Mouse (Mus musculus) forebrain, embryonic 11.5 days (tissue): Measurements from ENCODE around the gene Epo. TPM values are rescaled to one million over a fixed set of nuclear protein-coding genes. Genes with fewer than 3 reads are reported as not detected.

Experiments used
- ATAC-seq: fragments of 200-750 bp; cut with Nextera tagmentation; replicated peaks from 2 replicates; pipeline ENCODE4 v1.8.0; 2017; ENCODE audit warnings: moderate TSS enrichment; ENCODE audit not compliant: low FRiP score
- DNase-seq: peaks from one replicate; pipeline ENCODE4 v3.0.0-alpha.2; 2017; ENCODE audit warnings: low spot score
- H3K27ac ChIP-seq: fragments of 300-500 bp; sonication (generic); 2 replicates; pipeline ENCODE4 v1.5.1; 2014; ENCODE audit warnings: low read depth, low read length
- H3K27me3 ChIP-seq: fragments of 300-500 bp; sonication (generic); 2 replicates; pipeline ENCODE4 v1.6.1; 2014; ENCODE audit warnings: mild to moderate bottlenecking, low read length, mixed read lengths; ENCODE audit not compliant: control insufficient read depth, insufficient read depth
- H3K36me3 ChIP-seq: fragments of 300-500 bp; sonication (generic); 2 replicates; pipeline ENCODE4 v1.6.1; 2014; ENCODE audit warnings: mild to moderate bottlenecking, low read length, moderate library complexity, mixed read lengths; ENCODE audit not compliant: control insufficient read depth, insufficient read depth
- H3K4me1 ChIP-seq: fragments of 300-500 bp; sonication (generic); replicated peaks from 2 replicates; pipeline ENCODE4 v1.6.1; 2014; ENCODE audit warnings: low read length, mixed read lengths; ENCODE audit not compliant: control insufficient read depth, insufficient read depth
- H3K4me2 ChIP-seq: fragments of 300-500 bp; sonication (generic); 2 replicates; pipeline ENCODE4 v1.6.1; 2014; ENCODE audit warnings: low read depth, mild to moderate bottlenecking, low read length, moderate library complexity, mixed read lengths; ENCODE audit not compliant: severe bottlenecking
- H3K4me3 ChIP-seq: fragments of 300-500 bp; sonication (generic); 2 replicates; pipeline ENCODE4 v1.5.1; 2014; ENCODE audit warnings: low read depth, low read length
- H3K9ac ChIP-seq: fragments of 300-500 bp; sonication (generic); 2 replicates; pipeline ENCODE4 v1.6.1; 2014; ENCODE audit warnings: low read length
- H3K9me3 ChIP-seq: fragments of 300-500 bp; sonication (generic); 2 replicates; pipeline ENCODE4 v1.6.1; 2016; ENCODE audit warnings: low read length, mixed read lengths; ENCODE audit not compliant: control insufficient read depth
- WGBS: fragments of 180-500 bp; shearing (Covaris S2); extraction: QIAGEN DNeasy Blood & Tissue Kit; methylation state at CpG from one replicate; pipeline ENCODE4 v1.1.7; 2014; 5-methylcytosine and 5-hydroxymethylcytosine counted together
- polyA plus RNA-seq: library from polyadenylated mRNA; unstranded; fragments of >200 nt; fragmentation: Nextera tagmentation; extraction: Ambion mirVana; gene quantifications from 2 replicates; pipeline ENCODE4 v1.2.1, GENCODE M21; 2014

The Epo gene
- polyA plus RNA-seq, 1 experiment from 2014 or later, result 0.84 TPM

- no peaks in the 10 kb centered on the region for H3K27me3 ChIP-seq
- H3K9me3 ChIP-seq, result no peaks in the 10 kb centered on the region
- H3K4me1 ChIP-seq, result peaks cover 8% of the 10 kb centered on the region; the same call in 1 of the 2 replicates
- ATAC-seq (no peak), DNase-seq (peak; percentile 24)
- 89% methylated on average over 2 of the region's 2 CpGs for WGBS
- no peak overlapping the region for H3K9ac ChIP-seq
- H3K4me3 ChIP-seq, result no peak overlapping the region
- H3K27ac ChIP-seq, result no peak overlapping the region
- H3K4me2 ChIP-seq, result no peak overlapping the region
- H3K36me3 ChIP-seq, result no peaks in the 10 kb centered on the region
Observed at GRCm38 (mm10) chr5:137549840-137550239, 16.8 kb upstream of the Epo start.

GRCm38 (mm10) chr5:137545596-137545995, 12.6 kb upstream of the Epo start:
- 77% methylated on average over 4 of the region's 4 CpGs for WGBS

GRCm38 (mm10) chr5:137544926-137545325, 11.9 kb upstream of the Epo start:
- no peaks in the 10 kb centered on the region for H3K4me1 ChIP-seq
- H3K27ac ChIP-seq, result no peak overlapping the region
- no peak overlapping the region for H3K4me2 ChIP-seq
- no peak overlapping the region for H3K4me3 ChIP-seq
- no peaks in the 10 kb centered on the region for H3K27me3 ChIP-seq
- ATAC-seq (no peak), DNase-seq (peak; percentile 16)
- H3K9ac ChIP-seq, result no peak overlapping the region
- H3K36me3 ChIP-seq, result no peaks in the 10 kb centered on the region
- H3K9me3 ChIP-seq, result no peaks in the 10 kb centered on the region
- 71% methylated on average over 6 of the region's 6 CpGs for WGBS

More at GRCm38 (mm10) chr5:137545596-137545995, 12.6 kb upstream of the Epo start:
- Histone ChIP-seq H3K4me1 (no peaks in the 10 kb centered on the region), H3K36me3 (no peaks in the 10 kb centered on the region), H3K9ac (no peak overlapping the region), H3K9me3 (no peaks in the 10 kb centered on the region), H3K27ac (no peak overlapping the region), H3K4me2 (no peak overlapping the region), H3K4me3 (no peak overlapping the region), H3K27me3 (no peaks in the 10 kb centered on the region)
- peak; percentile 24 for DNase-seq
- ATAC-seq, result no peak

- no peaks in the 10 kb centered on the region for H3K27me3 ChIP-seq
Observed at GRCm38 (mm10) chr5:137541768-137542540, 8.9 kb upstream of the Epo start.

GRCm38 (mm10) chr5:137540991-137541390, 7.9 kb upstream of the Epo start:
- no peak for ATAC-seq
- WGBS, result 73% methylated on average over 6 of the region's 6 CpGs
- no peak overlapping the region for H3K4me2 ChIP-seq

More at GRCm38 (mm10) chr5:137541768-137542540, 8.9 kb upstream of the Epo start:
- WGBS, result 78% methylated on average over 5 of the region's 5 CpGs
- Histone ChIP-seq H3K4me3 (no peak overlapping the region), H3K9me3 (no peaks in the 10 kb centered on the region), H3K36me3 (no peaks in the 10 kb centered on the region), H3K27ac (no peak overlapping the region), H3K4me1 (no peaks in the 10 kb centered on the region), H3K4me2 (no peak overlapping the region), H3K9ac (no peak overlapping the region)
- DNase-seq (peak; percentile 35), ATAC-seq (no peak)

GRCm38 (mm10) chr5:137539291-137539801, 6.3 kb upstream of the Epo start:
- Histone ChIP-seq H3K4me3 (no peak overlapping the region), H3K9ac (no peak overlapping the region), H3K36me3 (no peaks in the 10 kb centered on the region), H3K27ac (no peak overlapping the region), H3K4me2 (no peak overlapping the region), H3K4me1 (no peaks in the 10 kb centered on the region), H3K9me3 (no peaks in the 10 kb centered on the region), H3K27me3 (no peaks in the 10 kb centered on the region)
- DNase-seq, result peak; percentile 39
- no peak for ATAC-seq
- WGBS, result 78% methylated on average over 7 of the region's 7 CpGs

More at GRCm38 (mm10) chr5:137540991-137541390, 7.9 kb upstream of the Epo start:
- no peak overlapping the region for H3K4me3 ChIP-seq
- no peaks in the 10 kb centered on the region for H3K36me3 ChIP-seq
- H3K27me3 ChIP-seq, result no peaks in the 10 kb centered on the region
- peak; percentile 30 for DNase-seq
- H3K9ac ChIP-seq, result no peak overlapping the region
- no peaks in the 10 kb centered on the region for H3K4me1 ChIP-seq
- H3K27ac ChIP-seq, result no peak overlapping the region
- H3K9me3 ChIP-seq, result no peaks in the 10 kb centered on the region

- ATAC-seq (no peak), DNase-seq (peak; percentile 47)
- no peaks in the 10 kb centered on the region for H3K9me3 ChIP-seq
- H3K27ac ChIP-seq, result no peak overlapping the region
- H3K9ac ChIP-seq, result no peak overlapping the region
- H3K4me1 ChIP-seq, result no peaks in the 10 kb centered on the region
- H3K36me3 ChIP-seq, result no peaks in the 10 kb centered on the region
- no peak overlapping the region for H3K4me3 ChIP-seq
- no peak overlapping the region for H3K4me2 ChIP-seq
- WGBS, result 63% methylated on average over 4 of the region's 4 CpGs
- no peaks in the 10 kb centered on the region for H3K27me3 ChIP-seq
Observed at GRCm38 (mm10) chr5:137537461-137537860, 4.4 kb upstream of the Epo start.

- H3K4me2 ChIP-seq, result no peak overlapping the region
- no peak for ATAC-seq
- H3K4me3 ChIP-seq, result no peak overlapping the region
- no peak overlapping the region for H3K9ac ChIP-seq
- 87% methylated on average over 9 of the region's 9 CpGs for WGBS
- no peak overlapping the region for H3K27ac ChIP-seq
- H3K36me3 ChIP-seq, result no peaks in the 10 kb centered on the region
- H3K4me1 ChIP-seq, result 0 out of 2 replicates have a peak, but pooled peaks cover 4% of the 10 kb centered on the region
- no peaks in the 10 kb centered on the region for H3K9me3 ChIP-seq
- DNase-seq, result no peak
- H3K27me3 ChIP-seq, result no peaks in the 10 kb centered on the region
Observed at GRCm38 (mm10) chr5:137535318-137535717, 2.3 kb upstream of the Epo start.
